Mouse (Mus musculus): ENCODE results near the gene Wdcp. TPM values are rescaled to one million over a fixed set of nuclear protein-coding genes. Genes with fewer than 3 reads are reported as not detected.
"Not testable (repeated sequence)": the region's sequence is repeated elsewhere in the genome, so short reads cannot be mapped to it uniquely, and the experiment has no call there.

The Wdcp gene
- 11.1 and 11.8 TPM in 2 replicates for polyA plus RNA-seq (2015; fragmentation: Nextera tagmentation; extraction: Ambion mirVana)

- Histone ChIP-seq H3K4me1 (ENCODE audit: insufficient read depth, low read depth, low read length) (peaks cover 10% of the 10 kb centered on the region; the same call in 1 of the 2 replicates), H3K27ac (ENCODE audit: low read length) (peak within 1 kb of the TSS; percentile 69), H3K9me3 (ENCODE audit: low read length) (no peaks in the 10 kb centered on the region), H3K9ac (replicated peaks; ENCODE audit: low read depth) (peak within 1 kb of the TSS; percentile 41), H3K4me2 (replicated peaks; ENCODE audit: low read depth, low read length) (peak within 1 kb of the TSS; percentile 56), H3K4me3 (ENCODE audit: low read depth, low read length) (peak within 1 kb of the TSS; percentile 65), H3K27me3 (replicated peaks; ENCODE audit: insufficient read depth, low read length) (no peaks in the 10 kb centered on the region), H3K36me3 (ENCODE audit: insufficient read depth, low read length) (no peaks in the 10 kb centered on the region)
- DNase-seq (ENCODE audit: low spot score) (peak; percentile 96), ATAC-seq (peak; percentile 96)
- WGBS: under 1% methylated on average over 30 of the region's 30 CpGs
- TF ChIP-seq CTCF (IDR thresholded peaks at IDR 0.05) (no peak), EP300 (IDR thresholded peaks at IDR 0.05) (peak; percentile 31; the same call in 1 of the 2 replicates)
Observed at GRCm38 (mm10) chr12:4842890-4843597, at the start of gene Wdcp. Gene Wdcp, plus strand, starts transcription at chr12:4843303.

DNA sequence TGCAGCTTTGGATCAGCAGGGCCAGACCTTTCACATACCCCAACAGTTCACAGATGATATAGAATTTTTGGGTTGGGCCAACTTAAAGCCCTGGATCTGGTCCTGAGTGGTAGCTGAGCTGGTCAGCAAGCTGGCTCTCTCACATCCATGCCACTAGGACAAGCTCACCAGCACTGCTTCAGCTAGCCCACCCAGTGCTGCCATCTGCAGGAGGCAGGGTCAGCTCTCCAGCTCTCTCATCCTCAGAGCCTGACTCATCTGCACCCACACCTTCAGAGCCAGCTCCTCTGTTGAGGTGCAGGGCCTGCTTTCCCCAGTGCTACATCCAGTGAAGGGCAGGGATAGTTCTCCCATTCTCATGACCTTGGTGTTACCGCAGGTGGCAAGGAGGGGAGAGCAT is 49.4 kb upstream of the Wdcp start:
- Histone ChIP-seq H3K4me3 (ENCODE audit: low read depth, low read length) (no peak overlapping the region), H3K27ac (ENCODE audit: low read length) (no peak overlapping the region)
- ATAC-seq: 0 out of 2 replicates have a peak, but pooled peaks have one; percentile 44

GRCm38 (mm10) chr12:4797471-4797870 is 45.6 kb upstream of the Wdcp start:
- not testable (repeated sequence) for H3K4me3 ChIP-seq (ENCODE audit: low read depth, low read length); H3K36me3 ChIP-seq (ENCODE audit: insufficient read depth, low read length); H3K9ac ChIP-seq (replicated peaks; ENCODE audit: low read depth); H3K4me1 ChIP-seq (ENCODE audit: insufficient read depth, low read depth, low read length); H3K27me3 ChIP-seq (replicated peaks; ENCODE audit: insufficient read depth, low read length); H3K9me3 ChIP-seq (ENCODE audit: low read length); ATAC-seq; DNase-seq (ENCODE audit: low spot score); H3K27ac ChIP-seq (ENCODE audit: low read length); H3K4me2 ChIP-seq (replicated peaks; ENCODE audit: low read depth, low read length)
- 57% methylated on average over 6 of the region's 6 CpGs for WGBS

More for the DNA sequence above, 49.4 kb upstream of the Wdcp start:
- TF ChIP-seq CTCF (IDR thresholded peaks at IDR 0.05) (peak; percentile 56), EP300 (IDR thresholded peaks at IDR 0.05) (no peak)
- no peak overlapping the region for H3K9ac ChIP-seq (replicated peaks; ENCODE audit: low read depth)
- no peaks in the 10 kb centered on the region for H3K27me3 ChIP-seq (replicated peaks; ENCODE audit: insufficient read depth, low read length)
- no peaks in the 10 kb centered on the region for H3K36me3 ChIP-seq (ENCODE audit: insufficient read depth, low read length)
- peak; percentile 6 for DNase-seq (ENCODE audit: low spot score)
- no peak overlapping the region for H3K4me2 ChIP-seq (replicated peaks; ENCODE audit: low read depth, low read length)
- WGBS: 80% methylated on average over 1 of the region's 1 CpGs
- H3K9me3 ChIP-seq (ENCODE audit: low read length): no peaks in the 10 kb centered on the region
- H3K4me1 ChIP-seq (ENCODE audit: insufficient read depth, low read depth, low read length): no peaks in the 10 kb centered on the region

DNA sequence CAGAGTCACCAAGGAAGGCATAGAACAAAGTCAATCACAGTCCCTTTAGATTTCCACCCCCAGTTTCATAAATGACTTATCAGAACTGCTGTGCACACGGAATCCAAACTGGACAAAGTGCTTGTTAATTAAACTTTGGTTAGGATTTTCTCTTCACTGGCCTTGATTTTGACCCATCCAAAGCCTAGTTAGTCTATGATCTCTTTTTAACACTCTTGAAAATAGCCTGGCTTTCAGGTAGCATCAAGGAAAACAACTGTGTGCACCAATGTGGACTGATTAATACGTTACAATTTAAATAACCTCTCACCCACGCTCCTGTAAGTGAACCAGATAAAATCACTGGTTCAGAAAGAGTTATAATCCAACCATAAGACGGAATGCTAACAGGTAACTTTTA is 32.1 kb upstream of the Wdcp start:
- Histone ChIP-seq H3K27ac (ENCODE audit: low read length) (no peak overlapping the region), H3K36me3 (ENCODE audit: insufficient read depth, low read length) (no peaks in the 10 kb centered on the region), H3K9ac (replicated peaks; ENCODE audit: low read depth) (no peak overlapping the region), H3K9me3 (ENCODE audit: low read length) (no peaks in the 10 kb centered on the region), H3K4me1 (ENCODE audit: insufficient read depth, low read depth, low read length) (no peaks in the 10 kb centered on the region), H3K27me3 (replicated peaks; ENCODE audit: insufficient read depth, low read length) (no peaks in the 10 kb centered on the region), H3K4me2 (replicated peaks; ENCODE audit: low read depth, low read length) (no peak overlapping the region), H3K4me3 (ENCODE audit: low read depth, low read length) (no peak overlapping the region)
- TF ChIP-seq CTCF (IDR thresholded peaks at IDR 0.05): no peak
- TF ChIP-seq EP300 (IDR thresholded peaks at IDR 0.05): no peak
- DNase-seq (ENCODE audit: low spot score) (no peak), ATAC-seq (no peak)
- WGBS: 78% methylated on average over 4 of the region's 4 CpGs

- DNase-seq (ENCODE audit: low spot score) (no peak), ATAC-seq (no peak)
- Histone ChIP-seq H3K4me1 (ENCODE audit: insufficient read depth, low read depth, low read length) (no peaks in the 10 kb centered on the region), H3K27ac (ENCODE audit: low read length) (no peak overlapping the region), H3K36me3 (ENCODE audit: insufficient read depth, low read length) (no peaks in the 10 kb centered on the region), H3K4me2 (replicated peaks; ENCODE audit: low read depth, low read length) (no peak overlapping the region), H3K27me3 (replicated peaks; ENCODE audit: insufficient read depth, low read length) (no peaks in the 10 kb centered on the region), H3K4me3 (ENCODE audit: low read depth, low read length) (no peak overlapping the region), H3K9me3 (ENCODE audit: low read length) (no peaks in the 10 kb centered on the region), H3K9ac (replicated peaks; ENCODE audit: low read depth) (no peak overlapping the region)
- TF ChIP-seq CTCF (IDR thresholded peaks at IDR 0.05) (no peak), EP300 (IDR thresholded peaks at IDR 0.05) (no peak)
- 33% methylated on average over 3 of the region's 3 CpGs for WGBS
Observed at GRCm38 (mm10) chr12:4811705-4812104, 31.4 kb upstream of the Wdcp start.

DNA sequence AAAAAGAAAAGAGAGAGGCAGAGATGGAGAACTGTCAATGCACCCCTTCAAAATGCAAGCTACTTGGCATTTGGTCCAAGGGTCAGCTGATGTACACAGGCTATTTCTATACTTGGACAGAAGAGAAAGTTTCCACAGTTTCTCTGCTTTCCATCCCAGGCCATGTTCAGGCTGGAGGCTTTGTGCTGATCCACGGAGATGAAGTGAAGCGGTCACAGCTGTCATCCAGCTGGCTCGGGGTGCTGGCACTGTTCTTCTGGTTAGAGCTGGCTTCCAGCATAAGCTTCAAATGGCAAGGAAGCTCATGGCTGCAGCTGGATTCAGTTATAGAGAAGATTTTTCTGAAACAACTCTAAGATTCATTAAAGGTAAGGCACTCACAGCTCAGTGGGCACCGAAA is 29.5 kb upstream of the Wdcp start:
- WGBS: 66% methylated on average over 4 of the region's 4 CpGs
- no peak overlapping the region for H3K9ac ChIP-seq (replicated peaks; ENCODE audit: low read depth)
- TF ChIP-seq CTCF (IDR thresholded peaks at IDR 0.05) (no peak), EP300 (IDR thresholded peaks at IDR 0.05) (no peak)
- H3K36me3 ChIP-seq (ENCODE audit: insufficient read depth, low read length): no peaks in the 10 kb centered on the region
- H3K9me3 ChIP-seq (ENCODE audit: low read length): no peaks in the 10 kb centered on the region
- no peak overlapping the region for H3K4me2 ChIP-seq (replicated peaks; ENCODE audit: low read depth, low read length)
- ATAC-seq (peak; percentile 53), DNase-seq (ENCODE audit: low spot score) (peak; percentile 75)
- H3K27ac ChIP-seq (ENCODE audit: low read length): 0 out of 2 replicates have a peak overlapping the region, but pooled peaks have one; percentile 32
- no peak overlapping the region for H3K4me3 ChIP-seq (ENCODE audit: low read depth, low read length)
- H3K4me1 ChIP-seq (ENCODE audit: insufficient read depth, low read depth, low read length): no peaks in the 10 kb centered on the region
- H3K27me3 ChIP-seq (replicated peaks; ENCODE audit: insufficient read depth, low read length): no peaks in the 10 kb centered on the region

Measured in lung, postnatal 0 days (tissue).